Mouse (Mus musculus): ENCODE data around the gene Il12rb1. TPM values are rescaled to one million over a fixed set of nuclear protein-coding genes. Genes with fewer than 3 reads are reported as not detected.
A peak's percentile ranks its signal among the peaks of the same experiment; 100 is the strongest.
"Not testable (repeated sequence)": the region's sequence is repeated elsewhere in the genome, so short reads cannot be mapped to it uniquely, and the experiment has no call there.

Gene Il12rb1
- total RNA-seq, 2 experiments from 2014 or later: 0.56 to 0.87 TPM

DNA sequence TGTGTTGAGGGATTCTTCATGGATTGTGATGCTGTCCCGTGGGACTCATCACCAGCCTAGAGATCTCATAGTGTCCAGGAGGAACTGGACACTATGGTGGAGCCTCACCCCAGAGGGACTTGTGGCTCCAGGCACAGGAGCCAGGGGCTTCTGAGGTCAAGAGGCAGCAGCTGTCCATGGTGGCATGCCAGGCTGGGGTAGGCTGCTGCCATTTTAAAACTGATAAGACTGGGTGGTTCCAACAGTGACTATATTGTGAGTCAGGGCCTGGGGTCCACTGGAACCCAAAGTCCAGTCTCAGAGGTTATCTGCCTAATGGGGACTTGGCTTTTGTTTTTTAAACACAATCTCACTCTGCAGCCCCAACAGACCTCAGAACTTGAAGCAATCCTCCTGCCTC lies 6.4 kb upstream of the Il12rb1 start:
- DNase-seq: no peak

DNA sequence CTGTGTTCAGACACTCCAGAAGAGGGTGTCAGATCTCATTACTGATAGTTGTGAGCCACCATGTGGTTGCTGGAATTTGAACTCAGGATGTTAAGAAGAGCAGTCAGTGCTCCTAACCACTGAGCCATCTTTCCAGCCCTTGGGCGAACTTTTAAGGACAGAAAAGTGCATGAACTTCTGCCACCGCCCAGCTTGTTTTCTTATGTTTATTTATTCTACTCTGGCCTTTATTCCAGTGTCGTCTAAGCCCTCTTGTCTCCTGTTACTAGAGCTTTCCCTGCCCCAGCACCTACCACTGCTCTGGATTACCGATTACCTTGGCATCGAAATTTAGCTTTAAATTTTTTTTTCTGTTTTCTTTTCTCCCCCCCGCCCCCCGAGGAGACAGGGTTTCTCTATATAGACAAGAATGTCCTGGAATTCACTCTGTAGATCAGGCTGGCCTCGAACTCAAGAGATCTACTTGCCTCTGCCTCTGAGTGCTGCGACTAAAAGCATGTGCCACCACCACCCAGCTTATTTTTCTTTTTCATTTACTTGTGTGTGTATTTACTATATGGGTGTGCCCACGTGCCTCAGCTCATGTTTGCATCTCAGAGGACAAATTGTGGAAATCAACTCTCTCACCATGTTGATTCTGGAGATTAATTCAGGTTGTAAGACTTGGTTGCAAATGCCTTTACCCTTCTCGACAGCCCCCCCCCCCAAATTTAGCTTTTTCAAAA lies 5.3 kb upstream of the Il12rb1 start:
- DNase-seq: no peak

DNA sequence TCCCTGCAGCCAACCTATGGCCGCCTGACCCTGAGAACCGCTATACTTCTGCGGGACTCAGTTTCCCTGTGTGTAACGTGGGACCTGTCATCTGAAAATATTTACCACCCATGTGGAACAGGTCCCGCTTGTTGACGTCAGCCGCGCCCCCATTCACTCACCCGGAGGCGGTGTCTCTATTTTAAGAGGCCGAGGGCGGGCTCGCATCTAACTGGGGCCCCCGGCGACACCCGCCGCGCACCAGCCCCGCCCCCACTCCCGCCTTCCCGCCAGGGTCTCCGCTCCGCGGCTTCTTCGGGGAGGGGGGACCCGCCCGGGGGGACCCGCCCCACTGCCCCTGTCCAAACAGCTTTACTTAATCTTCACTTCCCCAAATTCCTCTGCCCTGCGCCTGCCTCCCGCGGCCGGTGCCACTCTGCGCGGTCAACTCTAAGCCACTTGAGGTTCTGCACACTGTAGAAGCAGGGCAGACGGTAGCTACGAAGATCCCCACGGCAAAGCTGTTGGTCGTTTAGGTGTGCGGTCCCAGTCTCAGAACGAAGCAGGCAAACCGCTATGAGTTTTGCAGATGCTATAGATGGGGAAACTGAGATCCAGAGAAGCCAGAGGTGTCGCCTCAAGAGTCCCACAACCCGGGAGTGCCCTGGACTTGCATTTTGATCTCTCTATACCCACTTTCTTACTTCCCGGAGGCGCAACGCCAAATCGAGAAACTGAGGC lies 4.3 kb upstream of the Il12rb1 start:
- DNase-seq: peak in 1 of 2 experiments; percentile 71

DNA sequence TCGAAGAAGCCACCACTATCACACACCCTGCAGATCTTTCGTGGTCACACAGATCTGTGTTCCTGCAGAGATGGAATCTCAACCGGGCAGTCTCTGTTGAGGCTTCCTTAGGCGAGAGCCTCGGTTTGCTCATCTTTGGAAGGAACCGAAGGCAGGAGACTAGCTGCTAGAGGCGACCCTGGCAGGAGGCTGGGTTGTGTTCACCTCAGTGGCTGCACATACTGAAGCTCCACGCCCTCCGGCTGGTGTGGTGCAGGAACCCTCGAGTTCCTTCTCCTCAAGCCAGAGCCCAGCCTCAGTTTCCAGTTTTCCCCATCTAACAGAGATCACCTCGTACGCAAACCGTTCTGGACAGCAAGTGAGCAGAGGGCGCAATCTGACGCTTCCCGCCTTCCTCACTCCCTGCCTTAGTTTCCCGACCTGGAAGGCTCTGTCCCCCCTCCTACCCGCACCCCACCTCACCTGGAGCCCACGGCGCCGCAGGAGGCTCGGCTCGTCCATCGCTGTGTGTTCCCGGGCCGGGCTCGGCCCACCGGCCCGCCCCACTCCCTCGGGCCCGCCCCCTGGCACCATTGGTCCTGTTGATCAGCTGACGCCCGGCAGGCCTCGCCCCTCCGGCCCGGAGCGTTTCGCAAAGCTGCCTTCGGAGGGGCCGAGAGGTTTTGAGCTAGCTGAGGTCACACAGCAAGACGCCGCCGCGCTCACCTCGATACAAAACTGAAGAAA lies 3.6 kb upstream of the Il12rb1 start, which contains the start of gene Mast3:
Mast3 (minus strand) TSS at position 574 of the 726 bp plus-strand sequence.
- peak; percentile 82 to 85 for DNase-seq

DNA sequence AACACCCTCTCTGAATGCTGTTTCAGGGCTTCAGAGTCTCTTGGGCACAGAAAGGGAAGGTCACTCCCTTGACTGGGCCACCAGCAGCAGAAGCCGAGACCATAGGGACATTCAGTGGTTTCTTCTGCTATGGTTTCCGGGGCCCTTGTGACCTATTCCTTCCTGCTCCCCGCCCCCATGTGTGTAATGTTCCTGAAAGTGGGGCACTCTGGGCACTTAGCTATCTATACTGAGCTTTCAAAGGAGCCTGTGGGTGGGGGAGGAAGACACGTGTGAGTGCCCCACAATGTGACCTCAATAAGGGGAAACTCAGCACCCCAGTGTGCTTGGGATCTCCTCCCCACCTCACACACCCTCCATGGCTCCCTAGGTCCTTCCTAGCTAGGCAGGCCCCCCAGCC lies 1.7 kb upstream of the Il12rb1 start:
- DNase-seq: no peak

DNA sequence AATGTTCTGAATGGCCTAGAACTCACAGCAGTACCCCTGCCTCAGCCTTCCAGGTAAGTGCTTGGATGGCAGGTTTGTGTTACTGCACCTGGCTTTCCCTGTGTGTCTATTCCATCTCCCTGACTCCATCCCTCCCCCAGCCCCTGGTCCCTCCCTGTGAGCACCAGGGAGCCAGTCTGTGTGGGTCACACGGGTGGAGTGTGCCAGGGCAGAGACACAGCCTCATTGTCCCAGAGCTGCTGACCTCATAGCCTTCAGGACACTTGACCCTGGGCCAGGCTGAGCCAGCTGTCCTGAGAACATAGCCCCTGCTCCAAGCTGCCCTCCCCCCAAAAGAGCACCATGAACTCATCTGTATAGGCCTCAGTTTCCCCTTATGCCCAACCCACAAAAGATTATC lies 945 bp upstream of the Il12rb1 start:
- DNase-seq: no peak

DNA sequence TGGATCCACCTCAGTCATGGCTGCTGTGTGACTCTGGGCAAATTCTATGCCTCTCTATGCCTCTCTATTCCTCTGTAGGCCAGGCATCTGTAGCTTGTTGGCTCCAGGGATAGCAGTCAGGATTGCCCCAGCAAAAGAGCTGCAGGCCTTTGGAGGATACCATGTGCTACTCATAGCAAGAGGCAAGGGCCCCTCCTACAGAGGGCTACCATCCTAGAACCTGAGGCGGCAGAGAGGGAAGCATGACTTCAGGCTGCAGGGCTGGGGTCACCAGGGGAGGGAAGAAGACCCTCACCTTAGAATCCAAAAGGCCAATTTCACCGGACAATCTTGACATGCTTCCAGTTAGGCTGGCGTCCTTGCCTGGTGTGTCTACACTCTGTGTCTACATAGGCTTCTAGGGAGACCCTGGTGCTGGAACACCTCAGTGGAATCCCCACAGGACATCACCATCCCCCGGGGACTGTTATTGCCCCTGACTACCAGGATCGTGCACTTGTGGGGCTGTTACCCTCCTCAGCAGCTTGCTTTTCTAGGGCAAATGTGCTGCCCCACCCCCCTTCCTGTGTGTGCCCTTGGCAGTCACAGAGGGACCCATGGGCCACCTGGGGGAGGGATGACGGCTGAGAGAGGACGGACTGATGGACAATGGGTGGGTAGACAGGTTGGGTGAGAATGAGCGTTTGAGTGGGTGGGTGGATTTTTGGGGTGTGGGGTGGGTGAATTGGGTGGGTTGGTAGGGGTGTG lies 879 bp downstream of the Il12rb1 start:
- DNase-seq: no peak

DNA sequence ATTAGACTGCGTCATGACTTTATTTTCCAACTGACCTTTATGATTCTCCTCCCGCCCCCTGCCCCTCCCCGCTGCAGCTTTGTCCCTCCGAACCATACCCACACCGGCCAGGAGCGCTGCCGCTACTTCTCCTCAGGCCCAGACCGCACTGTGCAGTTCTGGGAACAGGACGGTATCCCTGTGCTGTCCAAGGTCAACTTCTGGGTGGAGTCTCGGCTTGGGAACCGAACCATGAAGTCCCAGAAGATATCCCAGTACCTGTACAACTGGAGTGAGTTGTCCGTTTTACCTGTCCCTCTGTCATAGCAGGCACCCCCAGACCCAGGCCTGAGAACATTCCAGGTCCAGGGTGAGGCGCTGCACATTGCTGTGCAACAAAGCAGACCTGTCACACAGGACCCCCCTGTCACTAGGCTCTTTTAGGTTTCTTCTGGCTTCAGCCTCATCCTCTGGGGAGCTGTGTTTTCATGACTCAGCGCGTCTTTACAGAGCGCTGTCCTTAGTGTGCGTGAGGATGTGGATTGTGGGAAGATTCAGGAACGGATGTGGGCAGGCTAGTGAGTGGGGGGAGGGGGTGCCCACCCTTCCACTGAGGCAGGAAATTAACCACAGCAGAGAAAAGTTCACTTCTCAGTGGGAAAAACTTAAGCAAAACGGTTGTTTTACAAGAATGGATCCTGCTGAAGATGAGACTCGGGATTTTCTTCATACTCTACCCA lies 2.9 kb downstream of the Il12rb1 start:
- no peak for DNase-seq

DNA sequence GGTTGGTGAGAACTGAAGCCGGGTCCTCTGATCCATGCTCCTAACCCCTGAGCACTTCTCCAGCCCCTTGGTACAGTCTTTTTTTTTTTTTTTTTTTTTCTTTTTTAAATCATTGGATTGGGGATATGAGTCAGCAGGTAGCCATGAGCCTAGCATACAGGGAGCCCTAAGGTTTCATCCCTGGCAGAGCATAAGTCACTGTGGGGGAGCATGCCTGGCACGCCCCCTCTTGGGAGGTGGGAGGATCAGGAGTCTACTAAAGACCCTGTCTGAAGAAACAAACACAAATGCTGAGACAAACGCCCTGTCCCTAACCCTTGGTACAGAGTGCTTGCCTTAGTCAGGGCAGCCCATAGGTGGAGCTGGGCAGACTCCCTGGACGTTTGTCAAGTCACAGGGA lies 3.8 kb downstream of the Il12rb1 start:
- DNase-seq: no peak

DNA sequence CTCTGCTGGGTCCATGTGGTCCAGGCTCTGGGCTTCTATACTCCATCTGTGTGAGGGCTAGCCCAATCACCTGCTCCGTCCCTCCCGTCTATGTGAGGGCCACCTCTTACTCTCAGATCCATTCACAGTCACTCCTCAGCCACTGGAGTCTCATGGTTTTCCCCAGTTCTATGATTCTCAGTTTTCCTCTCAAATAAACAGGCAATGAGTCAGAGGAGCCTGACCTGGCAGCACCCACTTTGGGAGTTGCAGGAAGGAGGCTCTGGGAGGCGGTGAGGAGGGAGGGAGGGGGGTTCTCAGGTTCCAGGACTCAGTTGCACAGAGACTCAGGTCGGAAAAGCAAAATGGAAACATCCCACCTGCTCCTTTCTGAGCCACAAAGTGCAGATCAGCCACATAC lies 4.6 kb downstream of the Il12rb1 start:
- no peak for DNase-seq

DNA sequence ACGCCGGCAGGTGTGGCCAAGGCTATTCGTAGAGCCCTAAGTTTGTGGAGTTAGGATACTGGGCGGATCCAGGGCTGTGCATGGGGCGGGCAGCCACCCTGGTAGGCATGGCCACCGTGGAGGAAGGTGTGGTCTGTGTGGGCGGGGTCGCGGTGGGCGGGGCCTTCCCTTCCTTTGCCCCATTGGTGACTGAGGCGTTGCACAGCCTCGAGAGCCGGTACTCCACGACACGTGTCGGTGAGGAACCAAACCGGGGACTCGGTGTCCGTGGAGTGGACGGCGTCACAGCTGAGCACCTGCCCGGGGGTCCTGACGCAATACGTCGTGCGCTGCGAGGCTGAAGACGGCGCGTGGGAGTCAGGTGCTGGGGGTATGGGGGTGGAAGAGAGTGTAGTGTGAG lies 8.4 kb downstream of the Il12rb1 start:
- DNase-seq: peak in 1 of 2 experiments; percentile 32

DNA sequence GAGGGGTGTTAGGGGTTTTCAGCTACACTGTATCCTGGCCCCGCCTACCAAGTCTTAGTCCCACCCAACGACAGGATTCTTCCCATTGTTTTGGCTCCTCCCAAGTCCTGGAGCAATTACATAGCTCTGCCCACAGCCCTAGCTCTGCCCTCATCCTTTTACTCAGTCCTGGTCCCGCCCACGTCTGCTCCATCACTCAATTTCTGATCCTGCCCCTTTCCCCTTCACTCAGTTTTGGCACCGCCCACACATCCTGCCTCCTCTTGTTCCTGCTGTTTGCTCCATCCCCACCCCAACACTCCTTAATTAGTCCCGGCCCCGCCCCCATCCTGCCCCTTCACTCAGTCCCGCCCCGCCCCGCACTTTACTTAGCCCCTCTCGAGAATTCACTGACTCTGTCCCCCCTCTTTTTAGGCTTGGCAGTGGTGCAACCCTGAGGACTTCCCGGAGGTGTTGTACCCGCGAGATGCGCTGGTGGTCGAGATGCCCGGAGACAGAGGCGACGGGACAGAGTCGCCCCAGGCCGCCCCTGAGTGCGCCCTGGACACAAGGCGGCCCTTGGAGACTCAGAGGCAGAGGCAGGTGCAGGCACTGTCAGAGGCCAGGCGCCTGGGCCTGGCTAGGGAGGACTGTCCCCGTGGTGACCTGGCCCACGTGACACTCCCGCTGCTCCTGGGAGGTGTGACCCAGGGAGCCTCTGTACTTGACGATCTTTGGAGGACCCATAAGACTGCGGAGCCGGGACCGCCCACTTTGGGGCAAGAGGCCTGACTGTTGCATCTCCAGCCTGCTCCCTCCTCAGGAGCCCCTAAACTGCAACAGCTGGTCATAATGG lies 12.1 kb downstream of the Il12rb1 start:
- no peak for DNase-seq

DNA sequence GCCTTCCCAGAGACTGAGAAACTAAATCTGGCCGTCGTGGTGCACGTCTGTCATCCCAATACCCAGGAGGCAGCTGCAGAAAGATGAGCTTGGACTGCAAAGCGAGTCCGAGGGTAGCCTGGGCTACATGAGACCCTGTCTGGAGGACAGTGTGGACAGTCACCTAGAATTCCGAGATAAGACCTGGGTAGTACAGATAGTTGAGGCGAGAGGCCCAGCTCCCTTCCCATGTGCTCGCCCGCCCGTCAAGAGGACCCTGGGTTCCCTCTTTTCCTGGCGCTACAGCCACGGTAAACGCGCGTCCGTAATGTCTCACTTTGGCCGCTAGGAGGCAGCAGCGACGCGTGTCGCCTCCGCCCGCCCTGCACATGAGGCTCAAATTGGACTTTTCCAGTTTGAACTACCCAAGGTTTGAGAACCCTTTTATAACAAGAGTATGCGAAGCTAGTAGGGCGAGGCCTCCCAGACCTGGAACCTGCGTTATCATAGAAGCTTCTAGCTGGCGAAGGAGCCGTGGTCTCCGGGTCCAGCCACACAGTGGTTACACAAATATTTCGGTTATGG lies 13.2 kb downstream of the Il12rb1 start:
- no peak for DNase-seq

DNA sequence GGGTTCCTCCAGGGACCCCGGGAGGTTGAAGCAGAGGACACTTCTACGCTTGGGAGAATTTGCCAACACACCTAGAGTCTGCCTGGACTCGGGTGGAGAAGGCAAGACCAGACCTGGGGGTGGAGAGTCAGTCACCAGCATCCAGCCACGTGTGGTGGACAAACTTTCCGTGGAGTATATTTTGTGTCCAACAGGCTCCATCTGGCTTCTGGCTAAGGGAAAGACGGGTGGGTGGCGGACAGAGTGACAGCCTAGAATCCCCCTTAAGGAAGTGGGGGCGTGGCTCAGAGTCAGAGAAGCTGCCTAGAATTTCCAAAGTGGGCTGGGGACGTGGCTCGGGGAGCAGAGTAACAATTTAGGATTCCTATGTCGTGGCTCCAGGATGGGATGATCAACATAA lies 13.7 kb downstream of the Il12rb1 start:
- no peak for DNase-seq

DNA sequence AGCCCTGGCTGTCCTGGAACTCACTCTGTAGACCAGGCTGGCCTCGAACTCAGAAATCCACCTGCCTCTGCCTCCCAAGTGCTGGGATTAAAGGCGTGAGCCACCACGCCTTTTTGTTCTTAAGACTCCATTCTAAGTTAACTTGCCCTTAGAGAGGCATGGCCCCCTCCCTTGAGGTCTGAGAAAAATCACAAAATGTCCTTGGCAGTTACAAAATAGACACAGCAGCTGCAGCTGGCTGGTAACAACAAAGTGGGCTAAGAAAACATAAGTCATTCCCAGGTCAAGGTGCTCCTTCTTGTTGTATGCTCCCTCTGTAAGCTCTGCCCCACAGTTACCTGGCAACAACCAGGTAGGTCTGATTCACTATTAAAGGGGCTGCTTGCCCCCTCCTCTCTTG lies 14.3 kb downstream of the Il12rb1 start:
- not testable (repeated sequence) for DNase-seq

DNA sequence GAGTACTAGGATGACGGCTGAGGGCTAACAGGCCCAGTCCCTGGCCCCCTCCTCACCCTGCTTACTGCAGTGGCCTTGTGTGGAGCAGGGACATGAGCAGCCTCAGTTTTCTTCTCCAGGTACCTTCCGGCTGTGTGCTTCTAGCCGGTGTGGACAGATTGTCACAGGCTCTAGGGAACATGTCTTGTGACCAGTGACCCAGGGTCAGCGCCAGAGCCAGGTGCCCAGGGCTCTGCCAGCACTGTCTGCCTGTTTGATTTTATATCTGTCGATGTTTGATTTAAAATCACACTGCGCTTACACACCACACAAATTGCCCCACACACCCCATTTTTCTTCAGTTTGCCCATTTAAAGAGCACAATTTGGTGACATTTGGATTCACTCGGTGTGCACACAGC lies 15.6 kb downstream of the Il12rb1 start:
- no peak for DNase-seq

DNA sequence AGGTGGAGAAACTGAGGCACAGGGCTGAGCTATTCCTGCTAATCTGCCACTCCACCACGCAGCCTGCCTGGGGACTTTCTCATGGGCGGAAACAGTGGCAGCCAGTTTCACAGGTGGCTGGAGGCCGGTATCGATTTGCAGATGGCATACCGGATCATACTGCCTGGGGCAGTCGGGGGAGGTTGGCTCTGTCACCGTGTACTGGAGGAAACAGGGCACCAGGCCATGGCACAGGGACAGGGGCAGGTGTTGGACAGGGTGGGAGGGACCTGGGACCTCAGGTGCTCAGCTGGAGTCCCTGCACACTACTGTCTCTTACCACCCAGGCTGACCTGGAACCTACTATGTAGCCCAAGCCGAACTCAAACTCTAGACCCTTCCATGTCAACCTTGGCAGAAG lies 17.6 kb downstream of the Il12rb1 start:
- DNase-seq: no peak

DNA sequence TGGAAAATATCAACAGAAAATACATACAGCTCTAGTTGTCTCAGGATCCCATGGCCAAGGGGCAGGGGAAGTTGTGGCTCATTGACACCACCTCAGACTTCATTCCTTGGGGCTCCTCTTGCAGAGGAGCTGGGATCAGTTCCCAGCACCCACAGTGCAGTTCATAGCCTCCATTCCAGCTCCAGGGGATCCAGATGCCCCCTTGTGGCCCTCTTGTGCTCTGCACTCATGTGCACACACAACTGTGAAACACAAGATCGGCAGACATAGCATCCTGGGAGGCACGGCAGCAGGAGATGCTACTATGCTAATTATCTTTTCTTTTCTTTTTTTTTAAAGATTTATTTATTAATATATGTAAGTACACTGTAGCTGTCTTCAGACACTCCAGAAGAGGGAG lies 18.8 kb downstream of the Il12rb1 start:
- DNase-seq: no peak

DNA sequence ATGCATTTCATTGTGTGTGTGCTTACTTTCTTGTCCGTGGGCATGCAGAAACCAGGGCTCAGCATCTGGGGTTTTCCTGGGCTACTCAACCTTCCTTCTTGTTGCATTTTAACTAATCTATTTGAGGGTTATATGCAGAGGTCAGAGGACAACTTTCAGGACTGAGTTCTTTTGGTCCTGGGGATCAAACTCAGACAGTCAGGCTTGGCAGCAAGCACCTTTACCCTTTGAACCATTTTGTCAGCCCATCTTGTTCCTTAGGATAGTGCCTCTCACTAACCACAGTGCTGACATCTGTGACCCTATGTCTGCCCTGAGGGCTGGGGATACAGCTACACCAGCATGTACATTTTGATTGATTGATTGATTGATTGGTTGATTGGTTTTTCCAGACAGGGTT lies 19.5 kb downstream of the Il12rb1 start:
- DNase-seq: no peak

DNA sequence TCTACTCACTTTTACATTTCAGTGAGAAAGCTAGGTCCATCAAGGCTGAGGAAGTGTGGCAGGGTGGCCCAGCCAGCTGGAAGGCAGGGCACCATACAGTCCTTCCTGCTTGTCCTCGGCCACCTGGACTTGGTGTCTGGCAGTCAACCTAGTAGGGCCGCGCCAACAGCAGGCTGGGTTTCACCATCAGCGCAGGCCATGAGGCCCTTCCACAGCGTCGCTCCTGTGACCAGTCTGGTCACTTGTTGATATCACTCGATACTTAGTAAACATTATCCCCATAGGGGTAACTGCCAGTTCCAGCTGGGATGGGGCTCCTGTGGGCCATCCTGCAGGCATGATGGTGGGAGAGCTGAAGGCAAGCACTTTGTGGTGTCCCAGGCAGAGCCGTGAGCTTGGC lies 23.3 kb downstream of the Il12rb1 start:
- DNase-seq: no peak

DNA sequence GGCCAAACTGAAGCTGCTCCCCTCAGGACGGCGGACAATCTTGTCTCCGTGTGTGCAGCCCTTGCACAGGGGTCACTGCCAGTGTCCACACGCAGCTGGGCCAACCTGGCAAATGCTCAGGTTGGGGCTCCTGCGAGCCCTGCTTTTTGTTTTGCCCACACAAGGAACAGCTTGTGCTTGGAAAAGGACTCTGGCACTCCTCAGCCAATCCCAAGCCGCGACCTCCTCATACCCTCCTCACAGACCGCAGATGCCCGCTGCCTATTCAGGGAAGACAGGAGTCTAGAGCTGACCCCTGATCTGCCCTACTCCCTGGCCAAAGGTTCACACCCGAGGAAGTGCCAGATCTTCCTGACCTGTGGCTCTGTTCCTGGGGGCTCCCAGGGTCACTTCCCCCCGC lies 24.1 kb downstream of the Il12rb1 start:
- DNase-seq: no peak

All from layer of hippocampus, postnatal 36 days (tissue).